Mouse (Mus musculus) lung, postnatal 36 days (tissue): ENCODE data around the gene Tap1.
"Not testable (repeated sequence)": the region's sequence is repeated elsewhere in the genome, so short reads cannot be mapped to it uniquely, and the experiment has no call there.

Experiments
- DNase-seq: peaks from one replicate; pipeline ENCODE4 v3.0.0; 2022; ENCODE audit warnings: mixed read lengths

Tap1 gene

GRCm38 (mm10) chr17:34187261-34187916 is at the start of gene Tap1, which contains the start of gene Psmb9:
Gene Tap1 (plus strand): TSS chr17:34187553.
Gene Psmb9 (minus strand): TSS chr17:34187764.
- DNase-seq = peak; percentile 99

GRCm38 (mm10) chr17:34137601-34138000 is 49.8 kb upstream of the Tap1 start:
- no peak for DNase-seq

DNA sequence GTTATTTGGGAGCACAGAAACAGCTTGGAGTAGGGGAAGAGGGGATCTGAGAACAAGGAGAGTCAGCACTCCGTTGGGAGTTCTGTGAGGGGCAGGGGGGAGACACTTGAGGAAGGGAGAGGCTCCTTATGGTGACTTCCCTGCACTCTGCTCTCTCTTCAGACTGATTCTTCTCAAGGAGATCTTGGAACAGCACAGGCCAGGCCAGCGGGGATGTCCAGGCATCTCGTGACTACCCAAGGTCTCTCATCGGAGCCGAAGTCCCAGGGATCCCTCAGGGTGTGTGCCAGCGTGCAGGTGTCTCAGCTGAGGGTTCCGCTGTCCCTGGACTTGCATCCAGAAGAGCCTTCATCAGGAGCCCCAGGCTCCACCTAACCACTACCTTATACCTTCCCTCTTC is 48.7 kb upstream of the Tap1 start:
- DNase-seq = no peak

GRCm38 (mm10) chr17:34139416-34139815 is 47.9 kb upstream of the Tap1 start:
- DNase-seq = peak; percentile 77

DNA sequence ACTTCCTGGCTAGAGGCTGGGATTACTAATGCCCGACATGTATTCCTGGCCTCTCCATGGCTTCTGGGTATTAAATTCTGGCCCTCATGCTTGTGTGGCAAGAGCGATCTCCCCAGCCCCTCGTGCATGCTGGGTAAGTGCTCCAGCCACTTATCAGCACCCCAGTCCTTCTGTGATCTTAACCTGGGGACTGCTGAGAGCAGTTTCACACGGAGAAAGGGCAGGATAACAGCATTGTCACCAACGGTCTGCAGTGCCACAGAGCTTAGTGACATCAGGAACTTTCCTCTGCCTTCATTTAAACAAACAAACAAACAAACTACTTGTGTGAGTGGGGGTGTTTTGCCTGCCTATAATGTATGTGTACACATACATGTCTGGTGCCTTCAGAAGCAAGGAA is 47.1 kb upstream of the Tap1 start:
- DNase-seq = no peak

- peak; percentile 35 for DNase-seq
Measured at GRCm38 (mm10) chr17:34141448-34141847, 45.9 kb upstream of the Tap1 start.

- peak; percentile 48 for DNase-seq
Measured at GRCm38 (mm10) chr17:34142456-34143010, 44.8 kb upstream of the Tap1 start.

GRCm38 (mm10) chr17:34143033-34143432 is 44.3 kb upstream of the Tap1 start, which contains the start of gene H2-DMb2:
Gene H2-DMb2 (plus strand): TSS chr17:34143307.
- DNase-seq = peak; percentile 90

GRCm38 (mm10) chr17:34143461-34143860 is 43.9 kb upstream of the Tap1 start:
- no peak for DNase-seq

GRCm38 (mm10) chr17:34144221-34144620 is 43.1 kb upstream of the Tap1 start:
- not testable (repeated sequence) for DNase-seq

DNA sequence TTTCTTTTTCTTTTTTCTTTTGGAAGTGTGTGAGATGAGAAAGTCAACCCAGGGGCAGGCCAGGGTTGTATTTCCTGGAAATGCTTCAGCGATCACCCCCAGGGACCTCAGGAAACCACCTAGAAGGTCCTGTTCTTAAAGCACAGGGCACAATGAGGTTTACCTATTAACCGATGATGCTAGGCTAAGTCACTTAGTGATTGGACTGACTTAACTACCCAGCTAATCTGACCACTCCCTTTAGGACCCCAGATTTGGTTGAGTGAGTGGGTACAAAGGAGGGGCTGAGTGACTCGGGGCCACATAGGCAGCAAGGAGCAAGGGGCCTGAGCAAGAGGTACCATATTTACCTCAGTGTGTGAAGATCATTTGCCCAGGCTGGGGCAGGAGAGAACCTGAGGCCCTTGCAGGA is 42.4 kb upstream of the Tap1 start:
- peak; percentile 63 for DNase-seq

- peak; percentile 92 for DNase-seq
Measured at GRCm38 (mm10) chr17:34152923-34153322, 34.4 kb upstream of the Tap1 start, which contains the start of gene H2-DMb1. Gene H2-DMb1 (plus strand): TSS chr17:34153072.

DNA sequence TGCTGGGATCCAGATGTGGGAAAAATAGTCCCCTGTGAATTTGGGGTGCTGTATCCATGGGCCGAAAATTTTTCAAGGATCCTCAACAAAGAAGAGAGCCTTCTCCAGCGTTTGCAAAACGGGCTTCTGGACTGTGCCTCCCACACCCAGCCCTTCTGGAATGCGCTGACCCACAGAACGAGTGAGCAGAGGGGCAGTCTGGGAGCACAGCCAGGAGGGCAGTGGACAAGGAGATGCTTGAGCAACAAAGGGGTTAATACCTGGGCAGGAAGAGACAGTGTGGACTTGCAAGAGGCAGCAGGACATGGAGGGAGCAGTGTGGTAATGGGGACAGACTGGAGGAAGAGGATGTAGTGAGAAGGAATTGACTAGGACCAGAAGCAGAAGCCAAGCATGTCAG is 31.8 kb upstream of the Tap1 start:
- DNase-seq = no peak

GRCm38 (mm10) chr17:34164202-34164895 is 23.0 kb upstream of the Tap1 start:
- peak; percentile 58 for DNase-seq

- peak; percentile 51 for DNase-seq
Measured at GRCm38 (mm10) chr17:34165033-34165730, 22.2 kb upstream of the Tap1 start.

DNA sequence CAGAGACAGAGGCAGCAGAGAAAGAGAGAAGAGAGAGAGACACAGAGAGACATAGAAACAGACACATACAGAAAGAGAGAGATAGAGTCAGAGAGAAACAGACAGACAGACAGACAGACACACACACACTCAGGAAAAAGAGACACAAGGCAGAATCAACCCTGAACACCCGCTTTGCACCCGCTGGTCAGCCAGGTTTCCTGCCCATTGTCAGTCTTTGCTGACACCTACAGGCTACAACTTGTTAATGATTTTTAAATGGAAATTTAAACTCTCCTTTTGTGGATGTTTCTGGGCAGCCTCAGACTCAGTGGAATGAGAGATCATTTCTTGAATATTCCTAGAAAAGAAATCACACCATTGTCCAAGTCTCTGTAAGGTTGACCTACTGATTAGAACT is 18.1 kb upstream of the Tap1 start:
- DNase-seq = peak; percentile 64

GRCm38 (mm10) chr17:34170487-34170876 is 16.9 kb upstream of the Tap1 start:
- DNase-seq = no peak

DNA sequence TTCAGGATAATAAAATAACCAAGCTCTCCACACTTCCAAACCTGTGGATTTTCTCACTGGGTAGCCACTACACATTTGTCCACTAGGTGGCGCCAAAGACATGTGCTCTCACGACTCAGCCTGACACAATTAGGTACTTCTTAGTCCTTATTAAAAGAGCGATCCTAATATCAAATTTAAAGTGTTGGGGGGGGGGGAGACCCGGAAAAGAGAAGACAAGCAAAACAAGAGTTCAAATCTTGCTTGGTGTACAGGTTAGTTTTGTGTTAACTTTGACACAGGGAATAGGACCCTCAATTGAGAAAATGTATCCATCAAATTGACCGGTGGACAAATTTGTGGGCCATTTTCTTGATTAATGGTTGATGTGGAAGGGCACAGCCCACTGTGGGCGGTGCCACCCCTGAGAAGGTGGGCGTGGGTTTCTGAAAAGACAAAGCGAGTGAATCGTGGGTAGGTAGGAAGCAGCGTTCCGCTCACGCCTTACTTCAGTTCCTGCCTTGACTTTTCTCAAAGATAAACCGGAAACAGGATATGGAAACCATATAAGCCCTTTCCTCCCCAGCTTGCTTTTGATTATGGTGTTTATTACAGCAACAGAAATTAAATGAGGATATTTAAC is 16.4 kb upstream of the Tap1 start:
- peak; percentile 95 for DNase-seq

DNA sequence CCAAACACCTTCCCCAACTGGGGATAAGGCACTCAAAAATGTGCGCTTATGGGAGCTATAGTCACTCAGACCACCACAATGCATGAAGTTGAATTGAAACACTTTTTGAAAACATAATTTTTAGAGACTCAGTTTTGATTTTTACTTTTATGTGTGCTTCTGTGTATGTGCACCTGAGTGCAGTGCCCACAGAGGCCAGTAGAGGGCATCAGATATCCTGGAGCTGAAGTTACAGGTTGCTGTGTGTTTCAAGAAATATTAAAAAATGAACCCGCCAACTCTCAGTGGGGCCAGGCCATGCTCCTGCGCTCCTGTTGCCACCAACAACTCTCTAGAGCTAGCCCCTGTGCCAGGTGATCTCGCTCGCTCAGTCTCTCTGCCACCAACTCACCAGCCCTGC is 14.8 kb upstream of the Tap1 start:
- DNase-seq = no peak

- DNase-seq = no peak
Measured at GRCm38 (mm10) chr17:34174075-34174474, 13.3 kb upstream of the Tap1 start.

DNA sequence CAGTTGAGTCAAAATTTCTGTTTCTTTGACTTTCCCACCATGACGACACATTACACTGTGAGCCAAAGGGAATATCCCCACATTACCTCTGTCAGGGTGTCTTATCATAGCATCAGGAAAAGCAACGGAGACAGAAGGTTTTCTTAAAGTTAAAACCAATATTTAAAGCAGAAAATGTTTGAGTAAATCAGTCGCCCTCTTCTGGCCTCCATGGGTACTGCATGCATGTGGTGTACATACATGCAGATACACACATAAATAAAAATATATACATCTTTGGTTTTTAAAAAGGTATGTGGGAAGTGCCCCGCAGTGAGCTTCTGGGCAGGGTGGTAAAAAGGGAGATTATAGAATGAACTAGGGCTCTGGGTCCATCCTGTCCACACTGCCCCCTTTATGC is 10.2 kb upstream of the Tap1 start:
- DNase-seq = no peak

- DNase-seq = no peak
Measured at GRCm38 (mm10) chr17:34179019-34179418, 8.3 kb upstream of the Tap1 start.
